Mouse (Mus musculus) MN1 (cell line): ENCODE results near the gene Kctd12b.
"Not testable (repeated sequence)": the region's sequence is repeated elsewhere in the genome, so short reads cannot be mapped to it uniquely, and the experiment has no call there.

Experiments
- DNase-seq: peaks from one replicate; pipeline ENCODE4 v3.0.0-alpha.2; 2016; ENCODE audit warnings: low spot score

Gene Kctd12b

DNA sequence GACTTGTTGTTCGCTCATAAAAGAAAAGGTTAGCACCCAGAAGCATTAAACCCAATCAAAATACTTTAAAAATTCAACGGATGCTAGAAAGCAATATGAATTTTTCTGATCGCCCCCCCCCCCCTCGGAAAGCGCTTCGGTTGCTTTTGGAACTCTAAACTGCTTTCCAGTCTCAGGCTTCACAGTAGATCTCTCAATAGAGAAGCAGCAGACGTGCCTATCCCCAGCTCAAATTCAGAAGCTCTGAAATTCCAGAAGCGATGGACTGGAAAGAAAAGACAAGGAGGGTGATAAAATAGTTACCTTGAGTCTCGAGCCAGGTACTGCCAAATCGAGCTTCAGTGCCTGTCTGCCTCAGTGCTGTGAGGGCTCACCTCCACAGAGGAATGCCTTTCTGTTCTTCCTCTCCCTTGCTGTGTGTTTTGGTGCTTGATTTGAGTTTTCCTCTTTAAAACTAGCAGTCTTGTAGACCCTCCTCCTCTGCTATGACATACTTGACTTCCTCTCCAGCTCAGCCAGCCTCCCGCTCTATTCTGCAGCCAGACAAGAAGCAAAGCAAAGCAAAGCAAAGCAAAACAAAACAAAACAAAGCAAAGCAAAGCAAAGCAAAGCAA lies at the start of gene Kctd12b:
TSS of gene Kctd12b (minus strand) at position 610 of the 614 bp plus-strand sequence.
- DNase-seq: no peak

DNA sequence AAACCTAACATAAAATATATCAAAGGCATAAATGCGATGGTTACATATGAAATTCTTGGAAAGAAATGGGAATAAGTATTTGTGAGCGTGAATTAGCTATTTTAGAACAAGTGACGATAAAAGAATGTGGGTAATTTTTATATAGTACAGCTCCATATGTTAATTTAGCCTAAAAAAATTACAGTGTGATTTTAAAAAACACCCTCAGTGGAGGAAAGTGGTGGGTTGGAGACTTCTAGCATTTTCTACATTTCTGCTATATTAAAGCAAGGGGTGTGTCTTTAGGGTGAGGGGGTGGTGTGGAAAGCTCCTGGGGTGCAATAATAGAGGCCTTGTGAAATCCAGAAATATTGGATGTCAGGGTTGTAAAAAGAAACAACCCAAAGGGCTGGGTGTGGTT lies 46.3 kb upstream of the Kctd12b start:
- no peak for DNase-seq

GRCm38 (mm10) chrX:153735697-153736096 lies 39.5 kb upstream of the Kctd12b start:
- DNase-seq: no peak

DNA sequence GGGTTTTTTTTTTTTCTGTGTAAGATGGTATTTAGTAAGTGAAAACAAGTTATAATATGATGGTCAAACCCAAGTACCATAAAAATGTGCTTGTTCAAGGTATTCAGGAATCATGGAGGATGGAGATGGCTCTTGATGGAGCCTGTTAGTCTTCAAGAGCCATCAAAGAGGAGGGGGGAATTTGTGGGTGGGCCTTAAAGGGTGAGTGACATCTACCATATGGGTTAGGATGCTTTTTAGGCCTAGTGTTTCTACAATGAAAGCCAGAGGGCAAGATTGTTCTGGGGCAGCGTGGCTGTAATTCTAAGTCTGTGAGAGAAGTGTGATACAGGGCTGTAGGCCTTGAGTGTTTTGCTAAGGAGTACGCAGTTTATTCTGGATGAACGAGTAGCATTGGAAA lies 28.2 kb upstream of the Kctd12b start:
- DNase-seq: peak; percentile 26

DNA sequence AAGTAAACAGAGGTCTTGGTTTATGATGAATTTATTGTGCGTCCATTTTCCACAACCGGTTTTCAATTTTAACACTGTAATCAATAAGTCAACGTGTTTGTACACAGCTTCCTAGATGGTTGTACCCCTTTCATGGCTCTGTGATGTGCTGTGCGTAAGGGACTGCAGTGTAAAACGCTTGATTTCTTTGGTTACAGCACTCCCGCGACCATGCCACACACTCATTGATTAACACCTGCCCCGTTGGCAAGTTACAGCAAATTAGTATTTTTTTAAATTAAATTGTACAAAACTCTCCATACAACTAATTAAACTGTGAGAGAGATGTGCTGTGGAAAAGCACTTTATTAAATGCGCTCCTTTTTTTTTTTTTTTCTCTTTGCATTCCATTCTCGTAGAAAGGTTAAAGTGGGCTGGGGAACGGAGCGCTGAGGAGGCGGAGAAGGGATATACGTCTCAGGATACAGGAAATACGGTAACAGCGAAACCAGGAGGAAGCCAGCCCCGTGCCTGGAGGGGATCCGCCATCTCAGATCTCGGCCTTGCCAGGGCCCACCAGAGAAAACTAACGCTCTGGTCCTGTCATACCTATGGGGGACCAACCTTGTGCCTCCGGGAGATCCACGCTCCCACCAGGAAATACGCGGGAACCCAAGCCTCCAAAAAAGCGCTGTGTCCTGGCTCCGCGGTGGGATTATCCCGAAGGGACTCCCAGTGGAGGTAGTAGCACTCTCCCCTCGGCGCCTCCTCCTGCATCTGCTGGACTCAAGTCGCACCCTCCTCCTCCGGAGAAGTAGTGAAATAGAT lies 27.1 kb upstream of the Kctd12b start, which contains the start of gene Nbdy:
TSS of gene Nbdy (plus strand) at position 481 of the 807 bp plus-strand sequence.
- DNase-seq: peak; percentile 47

DNA sequence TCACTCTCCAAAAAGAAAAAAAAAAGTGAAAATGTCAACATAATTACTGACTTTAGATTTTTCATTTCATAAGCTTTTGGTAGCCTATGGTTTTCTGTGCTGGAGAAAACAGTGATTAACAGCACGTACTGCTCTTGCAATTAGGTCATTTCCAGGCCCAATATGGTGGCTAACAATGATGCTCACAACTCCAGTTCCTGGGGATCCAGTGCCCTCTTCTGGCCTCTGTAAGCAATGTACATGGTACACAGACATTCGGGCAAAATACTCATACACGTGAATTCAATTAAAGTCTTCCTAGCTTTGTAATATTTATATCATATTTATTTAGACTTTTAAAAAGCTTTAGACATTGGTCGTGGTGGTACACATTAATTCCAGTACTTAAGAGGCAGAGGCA lies 23.4 kb upstream of the Kctd12b start:
- DNase-seq: peak; percentile 41

- DNase-seq: no peak
Observed at GRCm38 (mm10) chrX:153716716-153717115, 20.5 kb upstream of the Kctd12b start.

DNA sequence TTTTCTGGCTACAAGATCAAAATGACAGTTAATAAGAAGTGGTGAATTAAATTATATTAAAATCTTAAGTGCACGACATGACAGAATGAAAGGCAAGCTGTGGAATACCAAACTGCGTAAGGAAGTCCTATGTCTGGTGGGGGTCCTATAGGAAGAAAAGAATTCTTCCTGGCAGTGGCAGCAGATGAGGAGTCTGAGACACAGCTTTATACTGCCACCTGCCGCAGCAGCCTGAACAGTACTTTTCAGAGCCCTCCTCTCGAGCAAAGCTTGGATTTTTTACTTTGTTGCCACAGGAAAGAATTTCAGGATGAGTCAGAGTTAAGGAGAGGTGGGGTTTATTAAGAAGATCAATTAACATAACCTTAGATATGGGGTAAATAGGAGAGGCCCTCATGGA lies 11.5 kb upstream of the Kctd12b start:
- DNase-seq: no peak

DNA sequence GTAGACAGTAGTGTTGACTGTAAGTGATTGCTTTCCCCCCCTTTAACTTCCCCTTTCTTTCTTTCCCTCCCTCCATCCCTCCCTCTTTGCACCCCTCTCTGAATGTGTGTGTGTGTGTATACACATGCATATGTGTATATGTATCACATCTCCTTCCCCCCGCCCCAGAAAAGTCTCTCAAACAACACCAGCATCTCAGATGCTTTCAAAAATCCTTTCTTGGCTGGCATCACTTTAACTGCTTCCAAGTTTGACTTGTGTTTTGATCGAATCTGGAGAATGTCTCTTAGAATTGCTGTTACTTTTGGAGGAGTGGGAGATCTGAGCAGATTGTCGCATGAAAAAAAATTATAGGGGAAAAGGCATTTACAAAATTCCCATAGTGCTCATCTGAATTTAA lies 4.3 kb upstream of the Kctd12b start:
- no peak for DNase-seq

GRCm38 (mm10) chrX:153668233-153668632 lies 28.0 kb downstream of the Kctd12b start:
- DNase-seq: not testable (repeated sequence)

DNA sequence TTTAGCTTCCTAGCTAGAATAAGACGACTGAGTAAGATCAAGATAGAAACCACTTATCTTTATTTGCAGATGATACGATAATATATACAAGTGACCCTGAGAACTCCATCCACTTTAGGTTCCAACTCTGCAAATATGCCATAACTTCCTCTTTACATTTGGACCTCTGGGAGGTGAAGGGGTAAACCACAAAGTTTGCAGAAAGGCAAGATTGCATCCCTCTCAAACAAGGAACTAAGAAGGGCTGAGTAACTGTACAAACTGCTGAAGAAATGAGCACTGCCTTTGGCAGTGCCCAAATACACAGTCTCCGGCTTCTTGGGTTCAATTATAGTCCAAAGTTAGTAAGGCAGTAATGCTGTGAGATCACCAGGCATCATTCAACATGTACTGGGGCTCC lies 31.3 kb downstream of the Kctd12b start:
- no peak for DNase-seq

DNA sequence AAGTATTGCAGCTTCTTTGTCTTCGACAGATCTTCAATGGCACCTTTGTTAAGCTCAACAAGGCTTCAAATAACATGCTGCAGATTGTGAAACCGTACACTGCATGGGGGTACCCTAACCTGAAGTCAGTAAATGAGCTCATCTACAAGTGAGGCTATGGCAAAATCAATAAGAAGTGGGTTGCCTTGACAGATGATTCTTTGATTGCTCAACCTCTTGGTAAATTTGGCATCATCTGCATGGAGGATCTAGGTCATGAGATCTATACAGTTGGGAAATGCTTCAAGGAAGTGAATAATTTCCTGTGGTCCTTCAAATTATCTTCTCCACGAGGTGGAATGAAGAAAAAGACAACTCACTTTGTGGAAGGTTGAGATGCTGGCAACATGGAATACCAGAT lies 39.2 kb downstream of the Kctd12b start:
- DNase-seq: no peak

DNA sequence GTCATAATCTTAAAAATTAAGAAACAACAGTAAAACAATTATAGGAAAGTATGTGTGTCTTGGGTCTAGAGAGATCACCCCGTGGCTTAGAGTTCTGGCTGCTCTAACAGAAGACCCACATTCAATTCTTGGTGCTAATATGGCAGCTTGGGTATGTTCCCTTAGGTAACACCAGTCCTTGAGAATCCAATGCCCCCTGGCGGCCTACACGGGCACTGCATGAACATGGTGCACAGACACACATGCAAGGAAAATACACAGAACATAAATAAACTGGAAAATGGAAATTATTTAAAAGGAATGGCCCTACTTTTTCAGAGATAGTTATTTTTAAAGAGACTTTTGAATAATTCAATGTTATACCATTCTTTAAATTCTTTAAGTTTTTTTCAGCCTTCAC lies 55.6 kb downstream of the Kctd12b start:
- no peak for DNase-seq

GRCm38 (mm10) chrX:153636247-153636646 lies 59.9 kb downstream of the Kctd12b start:
- DNase-seq: peak; percentile 9
